Mouse (Mus musculus): ENCODE measurements at regions not wholly inside any gene's neighbourhood (a gene's known extent, or its start where the extent isn't known, plus 50 kb on each side); places are given as distances from the start of the nearest gene placed in this dataset.

GRCm38 (mm10) chr3:50603182-50603581 lies 159.8 kb upstream of the Slc7a11 start:
- no peaks in the 10 kb centered on the region for H3K79me2 ChIP-seq (replicated peaks; ENCODE audit: control insufficient read depth, extremely low read depth, insufficient read depth, poor library complexity, severe bottlenecking)
- H3K4me2 ChIP-seq (ENCODE audit: insufficient read depth, low read depth, poor library complexity, severe bottlenecking) = no peak overlapping the region
- H3K4me1 ChIP-seq (ENCODE audit: control insufficient read depth in 1 of 2, insufficient read depth in 2 of 2) = no peaks in the 10 kb centered on the region
- no peaks in the 10 kb centered on the region for H3K27me3 ChIP-seq (replicated peaks)
- no peak for DNase-seq (ENCODE audit: extremely low read depth)
- H3K9me3 ChIP-seq (replicated peaks; ENCODE audit: low read length) = peaks cover 29% of the 10 kb centered on the region
- no peak overlapping the region for H3K4me3 ChIP-seq (replicated peaks in 1 of 3; ENCODE audit: low read depth in 2 of 3, low read length in 2 of 3, poor library complexity in 1 of 3)
- dilution Hi-C loops (cut with MboI; ENCODE audit: extremely low pct_ligation_motif_present, extremely low pct_unique_long_range_greater_than_20kb, low sequenced_read_pairs) = no loop called here
- no peak overlapping the region for H3K9ac ChIP-seq (ENCODE audit: insufficient read depth, low read depth)
- in situ Hi-C loops (cut with MboI; ENCODE audit: low pct_ligation_motif_present, low pct_unique_long_range_greater_than_20kb, low sequenced_read_pairs) = no loop called here
- H3K36me3 ChIP-seq (replicated peaks in 1 of 2; ENCODE audit: control insufficient read depth in 1 of 2, insufficient read depth in 1 of 2, low read length in 1 of 2) = no peaks in the 10 kb centered on the region
- H3K27ac ChIP-seq (ENCODE audit: insufficient read depth, low read depth) = no peak overlapping the region
- TF ChIP-seq ZKSCAN1 (IDR thresholded peaks at IDR 0.05; ENCODE audit: borderline replicate concordance, low read depth, low read length) (no peak), SMC3 (IDR thresholded peaks at IDR 0.05; ENCODE audit: low read depth, low read length) (no peak), POLR2A (IDR thresholded peaks at IDR 0.05; ENCODE audit: low read depth, low read length) (no peak), TCF12 (IDR thresholded peaks at IDR 0.05; ENCODE audit: low read depth, low read length) (no peak)

DNA sequence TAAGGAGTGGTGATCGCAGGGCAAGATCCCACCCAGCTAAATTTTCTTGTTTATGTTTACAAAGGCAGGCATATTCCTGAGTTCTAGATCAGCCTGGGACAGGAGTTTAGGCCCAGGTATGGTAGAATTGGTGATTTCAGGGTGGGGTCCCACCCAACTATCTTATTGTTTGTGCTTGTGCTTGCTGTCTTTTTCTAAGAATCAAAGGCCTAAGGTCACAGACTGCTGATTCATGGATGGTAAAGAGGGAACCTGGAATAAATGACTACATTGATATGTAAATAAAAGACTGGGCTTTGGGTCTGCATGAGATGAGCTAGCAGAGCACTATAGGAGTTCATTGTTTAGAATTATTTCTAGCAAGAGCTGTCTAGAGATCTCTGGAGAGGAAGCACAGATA lies 152.3 kb upstream of the Slc7a11 start:
- no peak for TF ChIP-seq MAZ (IDR thresholded peaks at IDR 0.05; ENCODE audit: low read depth, low read length)
- no peak for TF ChIP-seq HCFC1 (IDR thresholded peaks at IDR 0.05; ENCODE audit: low read depth, low read length)
- TF ChIP-seq NRF1 (IDR thresholded peaks at IDR 0.05; ENCODE audit: low read depth, low read length) = no peak
- no peak for TF ChIP-seq IRF4 (IDR thresholded peaks at IDR 0.05; ENCODE audit: low read depth, low read length)
- no peak for TF ChIP-seq KAT2A (IDR thresholded peaks at IDR 0.05; ENCODE audit: insufficient replicate concordance, low read length)
- TF ChIP-seq RCOR1 (conservative IDR thresholded peaks at IDR 0.05; ENCODE audit: low read depth, low read length) = no peak
- no peak for TF ChIP-seq JUND (conservative IDR thresholded peaks at IDR 0.05; ENCODE audit: low read depth, low read length)
- TF ChIP-seq SMC3 (IDR thresholded peaks at IDR 0.05; ENCODE audit: low read depth, low read length) = no peak
- no peak for TF ChIP-seq ELF1 (IDR thresholded peaks at IDR 0.05; ENCODE audit: low read depth, low read length)
- TF ChIP-seq CHD1 (IDR thresholded peaks at IDR 0.05; ENCODE audit: low read depth, low read length) = no peak
- no peak for TF ChIP-seq USF2 (conservative IDR thresholded peaks at IDR 0.05; ENCODE audit: low read depth, low read length)
- no peak for TF ChIP-seq ZC3H11A (IDR thresholded peaks at IDR 0.05; ENCODE audit: low read depth, low read length)
- TF ChIP-seq E2F4 (IDR thresholded peaks at IDR 0.05; ENCODE audit: insufficient replicate concordance, low read depth, low read length) = no peak
- dilution Hi-C loops (cut with MboI; ENCODE audit: extremely low pct_ligation_motif_present, extremely low pct_unique_long_range_greater_than_20kb, low sequenced_read_pairs) = no loop called here
- no peaks in the 10 kb centered on the region for H3K4me1 ChIP-seq (ENCODE audit: control insufficient read depth in 1 of 2, insufficient read depth in 2 of 2)
- peaks cover 22% of the 10 kb centered on the region for H3K9me3 ChIP-seq (replicated peaks; ENCODE audit: low read length)
- H3K27ac ChIP-seq (ENCODE audit: insufficient read depth, low read depth) = no peak overlapping the region
- no peaks in the 10 kb centered on the region for H3K27me3 ChIP-seq (replicated peaks)
- H3K36me3 ChIP-seq (replicated peaks in 1 of 2; ENCODE audit: control insufficient read depth in 1 of 2, insufficient read depth in 1 of 2, low read length in 1 of 2) = no peaks in the 10 kb centered on the region
- H3K4me3 ChIP-seq (replicated peaks in 1 of 3; ENCODE audit: low read depth in 2 of 3, low read length in 2 of 3, poor library complexity in 1 of 3) = no peak overlapping the region
- no peak overlapping the region for H3K9ac ChIP-seq (ENCODE audit: insufficient read depth, low read depth)
- in situ Hi-C loops (cut with MboI; ENCODE audit: low pct_ligation_motif_present, low pct_unique_long_range_greater_than_20kb, low sequenced_read_pairs) = no loop called here
- H3K79me2 ChIP-seq (replicated peaks; ENCODE audit: control insufficient read depth, extremely low read depth, insufficient read depth, poor library complexity, severe bottlenecking) = no peaks in the 10 kb centered on the region
- DNase-seq (ENCODE audit: extremely low read depth) = no peak
- H3K4me2 ChIP-seq (ENCODE audit: insufficient read depth, low read depth, poor library complexity, severe bottlenecking) = no peak overlapping the region
